ENCODE assay signal across 8 mouse cellular contexts in genomic region chr13:23530181-23530900, GRCm38 (mm10). TPM values are rescaled to one million over a fixed set of nuclear protein-coding genes. Genes with fewer than 3 reads are reported as not detected.
DNase-seq lines count a peak whose midpoint lies in the region; ATAC-seq and TF ChIP-seq lines count a peak whose summit lies in the region.

No protein-coding gene starts in this region.

- under 1% methylated on average over 20 of the region's 20 CpGs for WGBS in cerebellum, adult 2 months
- under 1% methylated on average over 20 of the region's 20 CpGs for WGBS in hindbrain, postnatal 0 days
- under 1% methylated on average over 20 of the region's 20 CpGs for WGBS in small intestine, adult 2 months

- DNase-seq in Muller cell, postnatal 12 days (ENCODE audit: inconsistent ontology term), result peak; percentile 82
- peak; percentile 68 to 69 for DNase-seq in cerebellum, adult 2 months
- DNase-seq in frontal cortex, postnatal 36 days (ENCODE audit: low spot score in 2 of 2), result peak; percentile 74 to 86
- DNase-seq in hindbrain, postnatal 0 days (ENCODE audit: low spot score), result peak; percentile 72
- DNase-seq in left cerebral cortex, adult 18-20 months (ENCODE audit: low spot score in 2 of 2), result peak; percentile 60 to 65
- peak; percentile 80 for DNase-seq in lung, postnatal 25 days (ENCODE audit: low spot score)
- no peak for DNase-seq in ovary, postnatal 14 days (ENCODE audit: low spot score)

- peak overlapping the region; percentile 54 for H3K9ac ChIP-seq in hindbrain, postnatal 0 days (replicated peaks; ENCODE audit: low read length)

- TF ChIP-seq POLR2A in cerebellum, adult 2 months (IDR thresholded peaks at IDR 0.05; ENCODE audit: borderline replicate concordance, insufficient read depth, low read length), result no peak
- no peak for TF ChIP-seq POLR2A in small intestine, adult 2 months (IDR thresholded peaks at IDR 0.05; ENCODE audit: low read depth, low read length)

- H3K4me2 ChIP-seq in hindbrain, postnatal 0 days (ENCODE audit: low read depth, low read length), result peak overlapping the region; percentile 61

- ATAC-seq in hindbrain, postnatal 0 days, result no peak

- H3K4me3 ChIP-seq in cerebellum, adult 2 months (replicated peaks; ENCODE audit: insufficient read depth, low read depth, low read length), result peak overlapping the region; percentile 64
- peak overlapping the region; percentile 40 for H3K4me3 ChIP-seq in hindbrain, postnatal 0 days (ENCODE audit: low read length)
- H3K4me3 ChIP-seq in small intestine, adult 2 months (ENCODE audit: low read depth, low read length), result peak overlapping the region; percentile 66

- H3K4me1 ChIP-seq in cerebellum, adult 2 months (ENCODE audit: control insufficient read depth, insufficient read depth, low read length), result peaks cover 4% of the 10 kb centered on the region; the same call in 1 of the 2 replicates
- H3K4me1 ChIP-seq in hindbrain, postnatal 0 days (ENCODE audit: insufficient read depth, low read length), result peaks cover 7% of the 10 kb centered on the region; the same call in 1 of the 2 replicates
- peaks cover 4% of the 10 kb centered on the region; the same call in 1 of the 2 replicates for H3K4me1 ChIP-seq in small intestine, adult 2 months (ENCODE audit: control insufficient read depth, insufficient read depth, insufficient read length, low read length)

- H3K9me3 ChIP-seq in hindbrain, postnatal 0 days (ENCODE audit: low read length), result no peaks in the 10 kb centered on the region

- peak overlapping the region; percentile 10; the same call in 1 of the 2 replicates for H3K27ac ChIP-seq in cerebellum, adult 2 months (ENCODE audit: insufficient read depth, low read length)
- H3K27ac ChIP-seq in hindbrain, postnatal 0 days, result peak overlapping the region; percentile 87
- H3K27ac ChIP-seq in small intestine, adult 2 months (ENCODE audit: insufficient read depth, low read depth, low read length), result peak overlapping the region; percentile 99

- H3K36me3 ChIP-seq in hindbrain, postnatal 0 days (ENCODE audit: insufficient read depth, low read length), result no peaks in the 10 kb centered on the region
- H3K36me3 ChIP-seq in small intestine, adult 2 months (ENCODE audit: control insufficient read depth, insufficient read depth, low read length), result no peaks in the 10 kb centered on the region

- H3K27me3 ChIP-seq in cerebellum, adult 2 months (ENCODE audit: control insufficient read depth, insufficient read depth, low read length), result no peaks in the 10 kb centered on the region
- H3K27me3 ChIP-seq in hindbrain, postnatal 0 days (ENCODE audit: insufficient read depth, low read length), result no peaks in the 10 kb centered on the region
- H3K27me3 ChIP-seq in small intestine, adult 2 months (ENCODE audit: control insufficient read depth, insufficient read depth, low read length), result no peaks in the 10 kb centered on the region

- TF ChIP-seq CTCF in cerebellum, adult 2 months (IDR thresholded peaks at IDR 0.05; ENCODE audit: borderline replicate concordance, insufficient read depth, low read depth, low read length), result no peak
- TF ChIP-seq CTCF in hindbrain, postnatal 0 days (IDR thresholded peaks at IDR 0.05; ENCODE audit: low read depth), result no peak
- no peak for TF ChIP-seq CTCF in small intestine, adult 2 months (IDR thresholded peaks at IDR 0.05; ENCODE audit: extremely low read depth, insufficient read length, insufficient replicate concordance, low read depth, low read length)

RNA-seq across cellular contexts. Expression of gene Hist1h4h, which starts 0.5 kb away (rescaled TPM):
- polyA plus RNA-seq in cerebellum, adult 2 months (2012; rRNA removed), result 33.0 and 35.8 TPM in 2 replicates
- 2,417 and 3,828 TPM in 2 replicates for total RNA-seq in hindbrain, postnatal 0 days (2014; rRNA removed)
- 4.2 and 5.5 TPM in 2 replicates for polyA plus RNA-seq in hindbrain, postnatal 0 days (2015; fragmentation: Nextera tagmentation; extraction: Ambion mirVana)
- 100 to 1,000 TPM; 329 to 333 TPM for total RNA-seq in left cerebral cortex, adult 18-20 months (2021)
- polyA plus RNA-seq in small intestine, adult 2 months (2012; rRNA removed), result 39.6 and 71.6 TPM in 2 replicates

RNA-seq across cellular contexts. Expression of gene Hist1h2af, which starts 3.4 kb away (rescaled TPM):
- polyA plus RNA-seq in cerebellum, adult 2 months (2012; rRNA removed), result 0.60 and 2.4 TPM in 2 replicates
- 415 and 567 TPM in 2 replicates for total RNA-seq in hindbrain, postnatal 0 days (2014; rRNA removed)
- polyA plus RNA-seq in hindbrain, postnatal 0 days (2015; fragmentation: Nextera tagmentation; extraction: Ambion mirVana), result 3.3 and 7.9 TPM in 2 replicates
- 1 to 10 TPM; 1.5 to 3.4 TPM for total RNA-seq in left cerebral cortex, adult 18-20 months (2021)
- polyA plus RNA-seq in small intestine, adult 2 months (2012; rRNA removed), result 631 and 1,420 TPM in 2 replicates

RNA-seq across cellular contexts. Expression of gene Hist1h3g, which starts 4.9 kb away (rescaled TPM):
- polyA plus RNA-seq in cerebellum, adult 2 months (2012; rRNA removed), result 0.29 TPM in 1 of 2 replicates, not detected in the other
- 544 and 673 TPM in 2 replicates for total RNA-seq in hindbrain, postnatal 0 days (2014; rRNA removed)
- 1.4 and 2.2 TPM in 2 replicates for polyA plus RNA-seq in hindbrain, postnatal 0 days (2015; fragmentation: Nextera tagmentation; extraction: Ambion mirVana)
- 1 to 10 TPM; 3.1 to 3.5 TPM for total RNA-seq in left cerebral cortex, adult 18-20 months (2021)
- 43.4 and 65.8 TPM in 2 replicates for polyA plus RNA-seq in small intestine, adult 2 months (2012; rRNA removed)

RNA-seq across cellular contexts. Expression of gene Hist1h2bh, which starts 12.9 kb away (rescaled TPM):
- polyA plus RNA-seq in cerebellum, adult 2 months (2012; rRNA removed), result 0.33 and 0.34 TPM in 2 replicates
- total RNA-seq in hindbrain, postnatal 0 days (2014; rRNA removed), result 65.9 and 103 TPM in 2 replicates
- polyA plus RNA-seq in hindbrain, postnatal 0 days (2015; fragmentation: Nextera tagmentation; extraction: Ambion mirVana), result 0.13 and 0.35 TPM in 2 replicates
- under 1 TPM; 0.54 to 0.67 TPM for total RNA-seq in left cerebral cortex, adult 18-20 months (2021)
- 2.4 and 5.1 TPM in 2 replicates for polyA plus RNA-seq in small intestine, adult 2 months (2012; rRNA removed)

RNA-seq across cellular contexts. Expression of gene Hist1h3f, which starts 13.5 kb away (rescaled TPM):
- 0.32 and 0.33 TPM in 2 replicates for polyA plus RNA-seq in cerebellum, adult 2 months (2012; rRNA removed)
- 466 and 603 TPM in 2 replicates for total RNA-seq in hindbrain, postnatal 0 days (2014; rRNA removed)
- 0.16 and 0.54 TPM in 2 replicates for polyA plus RNA-seq in hindbrain, postnatal 0 days (2015; fragmentation: Nextera tagmentation; extraction: Ambion mirVana)
- 10 to 100 TPM; 16.3 to 17.0 TPM for total RNA-seq in left cerebral cortex, adult 18-20 months (2021)
- 9.6 and 13.1 TPM in 2 replicates for polyA plus RNA-seq in small intestine, adult 2 months (2012; rRNA removed)

Comparison
In these comparisons a context has a peak if more than half of its experiments do, and no peak if none do; other contexts are left out.
1. H3K27ac ChIP-seq: peak in every context shown above with its lines; median percentile 99 in small intestine, adult 2 months; 87 in hindbrain, postnatal 0 days; 10 in cerebellum, adult 2 months.
2. RNA of gene Hist1h2af, which starts 3.4 kb away (polyA plus RNA-seq): 631 to 1,420 TPM in small intestine, adult 2 months; 3.3 to 7.9 TPM in hindbrain, postnatal 0 days and 0.60 to 2.4 TPM in cerebellum, adult 2 months; every median in the first group is over 10 times any median in the second.
3. RNA of gene Hist1h3g, which starts 4.9 kb away (polyA plus RNA-seq): 43.4 to 65.8 TPM in small intestine, adult 2 months; 1.4 to 2.2 TPM in hindbrain, postnatal 0 days and 0.29 TPM in cerebellum, adult 2 months; every median in the first group is over 10 times any median in the second.
4. Peak in every context shown above with its lines, with median percentiles within 50 percentile points of each other: H3K4me3 ChIP-seq.